In the genomic region with DNA sequence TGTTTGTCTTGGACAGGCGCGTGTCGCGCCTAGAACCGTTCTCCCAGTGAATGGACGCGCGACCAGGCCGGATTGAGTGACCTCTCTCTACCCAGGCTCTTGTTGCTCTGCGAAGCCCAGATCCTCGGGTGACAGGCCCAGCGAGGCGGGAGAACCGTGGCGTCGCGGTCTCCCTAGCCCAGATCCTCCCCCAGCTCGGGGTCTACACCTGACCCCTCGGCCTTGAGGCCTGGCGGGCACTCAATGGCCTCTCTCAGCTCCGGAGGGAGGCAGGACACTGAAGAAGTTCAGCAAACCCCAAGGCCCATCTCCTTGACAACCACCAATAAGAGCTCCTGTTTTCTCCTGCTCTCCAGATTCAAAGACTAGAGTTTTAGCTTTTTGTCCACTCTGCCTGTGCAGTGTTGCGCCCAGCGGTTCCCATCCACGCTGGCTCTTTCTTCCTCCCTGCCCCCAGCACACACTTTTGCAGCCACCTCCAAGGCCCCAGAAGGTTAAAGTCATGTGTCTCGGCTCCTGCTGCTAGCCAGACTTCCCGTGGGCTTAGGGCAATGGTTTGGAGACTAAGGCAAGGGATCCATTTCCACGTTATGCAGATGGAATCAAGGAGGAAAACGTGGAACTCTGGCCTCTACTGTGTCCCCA, we compare ENCODE assay signal across 9 mouse cellular contexts. TPM values are rescaled to one million over a fixed set of nuclear protein-coding genes. Genes with fewer than 3 reads are reported as not detected.
DNase-seq lines count a peak whose midpoint lies in the region; ATAC-seq and TF ChIP-seq lines count a peak whose summit lies in the region.
"Had no signal": no experiment of that assay in that cellular context is flagged by ENCODE, and none has a peak within 500 bp of the region (broad histone marks: within the 10 kb centered on the region; RNA-seq: fewer than 3 reads in every experiment).

No protein-coding gene starts in this region.

- H3K4me2 ChIP-seq in hindbrain, embryonic 14.5 days (replicated peaks) = peak overlapping the region; percentile 68
- peak overlapping the region; percentile 81 for H3K4me2 ChIP-seq in midbrain, postnatal 0 days (ENCODE audit: low read depth, low read length, poor library complexity, severe bottlenecking)

- H3K4me3 ChIP-seq in layer of hippocampus, adult 2 months = peak overlapping the region; percentile 57
- peak overlapping the region; percentile 86 for H3K4me3 ChIP-seq in embryonic facial prominence, embryonic 10.5 days
- H3K4me3 ChIP-seq in hindbrain, embryonic 14.5 days (replicated peaks; ENCODE audit: low read length) = no peak overlapping the region
- peak overlapping the region; percentile 59 for H3K4me3 ChIP-seq in midbrain, postnatal 0 days (ENCODE audit: low read depth, low read length)
- H3K4me3 ChIP-seq: myocyte had no signal

- peaks cover 20% of the 10 kb centered on the region for H3K36me3 ChIP-seq in embryonic facial prominence, embryonic 10.5 days (replicated peaks)
- H3K36me3 ChIP-seq in hindbrain, embryonic 14.5 days (replicated peaks; ENCODE audit: control insufficient read depth, insufficient read depth) = no peaks in the 10 kb centered on the region
- H3K36me3 ChIP-seq in midbrain, postnatal 0 days (ENCODE audit: insufficient read depth, low read length) = no peaks in the 10 kb centered on the region

- H3K9ac ChIP-seq in hindbrain, embryonic 14.5 days = no peak overlapping the region
- H3K9ac ChIP-seq in midbrain, postnatal 0 days (replicated peaks; ENCODE audit: low read length, poor library complexity, severe bottlenecking) = no peak overlapping the region

- H3K9me3 ChIP-seq in embryonic facial prominence, embryonic 10.5 days = no peaks in the 10 kb centered on the region
- H3K9me3 ChIP-seq in hindbrain, embryonic 14.5 days (ENCODE audit: control insufficient read depth, low read length) = no peaks in the 10 kb centered on the region
- no peaks in the 10 kb centered on the region for H3K9me3 ChIP-seq in midbrain, postnatal 0 days (ENCODE audit: low read length)

- ATAC-seq in hindbrain, embryonic 14.5 days (ENCODE audit: low FRiP score) = no peak
- ATAC-seq in midbrain, postnatal 0 days (ENCODE audit: low FRiP score) = no peak
- no peak for ATAC-seq in erythroid progenitor cell, adult 5-6 weeks (replicated peaks; ENCODE audit: low FRiP score, poor library complexity, severe bottlenecking)

- no peak overlapping the region for H3K27ac ChIP-seq in layer of hippocampus, adult 2 months
- H3K27ac ChIP-seq in embryonic facial prominence, embryonic 10.5 days (replicated peaks) = peak overlapping the region; percentile 90
- no peak overlapping the region for H3K27ac ChIP-seq in hindbrain, embryonic 14.5 days
- no peak overlapping the region for H3K27ac ChIP-seq in midbrain, postnatal 0 days (ENCODE audit: low read depth, low read length)

- no peak for DNase-seq in layer of hippocampus, adult 2 months (ENCODE audit: low spot score in 2 of 2)
- DNase-seq in layer of hippocampus, adult 9-11 months = no peak
- peak; percentile 54 for DNase-seq in embryonic facial prominence, embryonic 10.5 days (ENCODE audit: low spot score)
- no peak for DNase-seq in hindbrain, embryonic 14.5 days (ENCODE audit: low spot score)
- DNase-seq in midbrain, postnatal 0 days (ENCODE audit: low spot score) = peak; percentile 49
- DNase-seq in cerebellum, adult 8-10 months = no peak
- no peak for DNase-seq in retina, postnatal 1 day

- TF ChIP-seq CTCF in layer of hippocampus, adult 2 months (conservative IDR thresholded peaks at IDR 0.05) = no peak
- TF ChIP-seq CTCF in midbrain, postnatal 0 days (IDR thresholded peaks at IDR 0.05) = no peak

- 9% methylated on average over 28 of the region's 28 CpGs for WGBS in embryonic facial prominence, embryonic 10.5 days
- 8% methylated on average over 28 of the region's 28 CpGs for WGBS in hindbrain, embryonic 14.5 days
- 9% methylated on average over 28 of the region's 28 CpGs for WGBS in midbrain, postnatal 0 days

- H3K4me1 ChIP-seq in embryonic facial prominence, embryonic 10.5 days = peaks cover 74% of the 10 kb centered on the region
- peaks cover 13% of the 10 kb centered on the region for H3K4me1 ChIP-seq in hindbrain, embryonic 14.5 days (replicated peaks; ENCODE audit: control insufficient read depth, insufficient read depth, low read length)
- H3K4me1 ChIP-seq in midbrain, postnatal 0 days (ENCODE audit: insufficient read depth, low read length) = peaks cover 10% of the 10 kb centered on the region; the same call in 1 of the 2 replicates

- H3K27me3 ChIP-seq in embryonic facial prominence, embryonic 10.5 days (replicated peaks; ENCODE audit: low read depth, poor library complexity, severe bottlenecking) = peaks cover 88% of the 10 kb centered on the region
- 0 out of 2 replicates have a peak, but pooled peaks cover 6% of the 10 kb centered on the region for H3K27me3 ChIP-seq in hindbrain, embryonic 14.5 days (ENCODE audit: control insufficient read depth, insufficient read depth, low read length)
- H3K27me3 ChIP-seq in midbrain, postnatal 0 days (ENCODE audit: insufficient read depth, low read length) = peaks cover 18% of the 10 kb centered on the region; the same call in 1 of the 2 replicates

RNA-seq across cellular contexts. Expression of gene Scube1, which starts 0.9 kb away (rescaled TPM):
- total RNA-seq in layer of hippocampus, adult 2 months (2021) = 10 to 100 TPM; 20.4 to 20.9 TPM
- polyA plus RNA-seq in embryonic facial prominence, embryonic 10.5 days (2016; fragmentation: Nextera tagmentation; extraction: Ambion mirVana) = 51.4 and 52.4 TPM in 2 replicates
- polyA plus RNA-seq in hindbrain, embryonic 14.5 days (2014; fragmentation: Nextera tagmentation; extraction: Ambion mirVana) = 10.4 and 12.7 TPM in 2 replicates
- 14.9 and 19.9 TPM in 2 replicates for total RNA-seq in midbrain, postnatal 0 days (2014; rRNA removed)
- polyA plus RNA-seq in midbrain, postnatal 0 days (2015; fragmentation: Nextera tagmentation; extraction: Ambion mirVana) = 4.7 TPM in 2 replicates
- not detected in 2 replicates for total RNA-seq in erythroid progenitor cell, adult 5-6 weeks (2015; ENCODE audit: low replicate concordance)
- not detected in 2 replicates for total RNA-seq in erythroid progenitor cell, adult 5-6 weeks (2017; ENCODE audit: low replicate concordance)
- polyA plus RNA-seq: myocyte had no signal

RNA-seq across cellular contexts. Expression of gene Mpped1, which starts 53.6 kb away (rescaled TPM):
- 100 to 1,000 TPM; 164 to 170 TPM for total RNA-seq in layer of hippocampus, adult 2 months (2021)
- 6.4 and 7.0 TPM in 2 replicates for polyA plus RNA-seq in embryonic facial prominence, embryonic 10.5 days (2016; fragmentation: Nextera tagmentation; extraction: Ambion mirVana)
- polyA plus RNA-seq in hindbrain, embryonic 14.5 days (2014; fragmentation: Nextera tagmentation; extraction: Ambion mirVana) = 23.5 and 23.7 TPM in 2 replicates
- total RNA-seq in midbrain, postnatal 0 days (2014; rRNA removed) = 41.1 and 48.0 TPM in 2 replicates
- polyA plus RNA-seq in midbrain, postnatal 0 days (2015; fragmentation: Nextera tagmentation; extraction: Ambion mirVana) = 18.1 and 20.3 TPM in 2 replicates
- not detected in 2 replicates for total RNA-seq in erythroid progenitor cell, adult 5-6 weeks (2015; ENCODE audit: low replicate concordance)
- total RNA-seq in erythroid progenitor cell, adult 5-6 weeks (2017; ENCODE audit: low replicate concordance) = not detected in 2 replicates
- polyA plus RNA-seq: myocyte had no signal

Comparison
In these comparisons a context has a peak if more than half of its experiments do, and no peak if none do; other contexts are left out.
1. DNase-seq: peak in embryonic facial prominence, embryonic 10.5 days (single experiment) and midbrain, postnatal 0 days (single experiment); none in layer of hippocampus, adult 2 months (0 of 2), layer of hippocampus, adult 9-11 months (single experiment), hindbrain, embryonic 14.5 days (single experiment), cerebellum, adult 8-10 months (single experiment) and retina, postnatal 1 day (single experiment).
2. RNA of gene Scube1, which starts 0.9 kb away (total RNA-seq): 20.4 to 20.9 TPM in layer of hippocampus, adult 2 months and 14.9 to 19.9 TPM in midbrain, postnatal 0 days; not detected in erythroid progenitor cell, adult 5-6 weeks; every median in the first group is over 10 times any median in the second.
3. RNA of gene Mpped1, which starts 53.6 kb away (total RNA-seq): 164 to 170 TPM in layer of hippocampus, adult 2 months and 41.1 to 48.0 TPM in midbrain, postnatal 0 days; not detected in erythroid progenitor cell, adult 5-6 weeks; every median in the first group is over 10 times any median in the second.